Mouse (Mus musculus): ENCODE results near the gene Per2.

DNA sequence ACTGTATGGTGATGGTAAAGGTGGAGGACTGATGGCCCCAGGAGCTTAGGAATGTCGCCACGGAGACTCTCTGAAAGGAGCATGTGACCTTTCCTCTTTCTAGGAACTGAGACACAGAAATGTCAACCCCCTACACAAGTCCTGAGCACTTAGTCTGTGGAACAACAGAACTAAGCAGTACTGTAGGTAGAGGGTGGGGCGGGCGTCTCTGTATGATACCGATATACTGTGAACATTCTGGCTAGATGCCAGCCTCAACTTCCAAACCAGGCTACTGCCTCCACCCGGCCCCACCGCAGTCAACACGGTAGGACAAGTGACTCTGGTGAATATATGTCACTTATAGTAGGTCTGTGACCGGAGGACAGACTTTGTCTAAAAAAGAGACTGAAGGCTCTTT, 5.2 kb downstream of the Per2 start:
- TF ChIP-seq ZC3H11A (IDR thresholded peaks at IDR 0.05; ENCODE audit: low read depth, low read length): no peak
- no peak for TF ChIP-seq JUND (conservative IDR thresholded peaks at IDR 0.05; ENCODE audit: low read depth, low read length)
- TF ChIP-seq CTCF (conservative IDR thresholded peaks at IDR 0.05 in 1 of 2, IDR thresholded peaks at IDR 0.05 in 1 of 2; ENCODE audit: low read depth in 2 of 2, low read length in 2 of 2): no peak
- TF ChIP-seq ZKSCAN1 (IDR thresholded peaks at IDR 0.05; ENCODE audit: borderline replicate concordance, low read depth, low read length): no peak
- TF ChIP-seq ZNF384 (IDR thresholded peaks at IDR 0.05; ENCODE audit: low read depth, low read length): no peak
- no peak for TF ChIP-seq ETS1 (conservative IDR thresholded peaks at IDR 0.05; ENCODE audit: low read depth, low read length)
- no peak for TF ChIP-seq POLR2A (IDR thresholded peaks at IDR 0.05; ENCODE audit: low read depth, low read length)
- no peak for TF ChIP-seq EP300 (IDR thresholded peaks at IDR 0.05; ENCODE audit: low read length)
